Mouse (Mus musculus) c-Kit-negative CD71-positive TER-119-positive erythroid progenitor cells, embryonic 14.5 days (primary cell): ENCODE data around the gene H2al1h.
"Not testable (repeated sequence)": the region's sequence is repeated elsewhere in the genome, so short reads cannot be mapped to it uniquely, and the experiment has no call there.

Experiments used
- DNase-seq: peaks from one replicate; pipeline ENCODE4 v3.0.0-alpha.2; 2013; ENCODE audit warnings: low read depth, low spot score

Gene H2al1h

DNA sequence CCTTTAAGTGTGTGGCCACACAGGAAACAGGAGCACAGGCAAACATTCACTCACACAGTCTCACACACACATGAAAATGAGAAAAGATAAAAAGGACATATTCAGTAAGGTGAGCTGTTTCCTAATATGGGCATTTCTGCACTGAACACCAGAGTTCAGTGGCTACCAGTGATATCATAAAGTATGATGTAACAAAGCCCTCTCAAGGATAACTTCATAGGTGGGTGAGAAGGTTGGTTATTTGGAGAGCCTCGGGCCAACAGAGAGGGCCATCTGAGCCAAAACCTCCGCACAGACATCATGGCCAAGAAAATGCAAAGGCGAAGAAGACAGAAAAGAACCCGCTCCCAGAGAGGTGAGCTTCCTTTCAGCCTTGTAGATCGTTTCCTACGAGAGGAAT is at the start of gene H2al1h:
H2al1h (plus strand) TSS at position 301 of the 400 bp plus-strand sequence.
- DNase-seq: not testable (repeated sequence)

DNA sequence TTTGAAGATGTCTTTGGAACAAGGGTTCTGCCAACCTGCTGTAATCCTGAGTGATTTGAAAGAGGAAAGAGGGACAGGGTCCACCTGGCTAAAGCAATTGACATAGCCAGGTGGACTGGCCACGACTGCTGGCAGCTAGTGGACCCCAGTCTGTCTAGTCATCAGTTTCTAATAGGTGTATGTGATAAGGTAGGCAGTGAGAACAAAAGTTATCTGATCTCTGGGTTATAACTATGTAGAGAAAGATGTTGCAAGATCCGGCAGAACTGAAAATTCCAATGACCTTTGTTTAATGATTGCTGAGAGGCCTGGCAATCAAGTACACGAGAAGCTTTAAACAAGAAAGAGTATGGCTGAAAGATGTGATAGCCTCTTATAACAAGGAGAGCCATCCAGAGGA is 48.1 kb upstream of the H2al1h start:
- no peak for DNase-seq

DNA sequence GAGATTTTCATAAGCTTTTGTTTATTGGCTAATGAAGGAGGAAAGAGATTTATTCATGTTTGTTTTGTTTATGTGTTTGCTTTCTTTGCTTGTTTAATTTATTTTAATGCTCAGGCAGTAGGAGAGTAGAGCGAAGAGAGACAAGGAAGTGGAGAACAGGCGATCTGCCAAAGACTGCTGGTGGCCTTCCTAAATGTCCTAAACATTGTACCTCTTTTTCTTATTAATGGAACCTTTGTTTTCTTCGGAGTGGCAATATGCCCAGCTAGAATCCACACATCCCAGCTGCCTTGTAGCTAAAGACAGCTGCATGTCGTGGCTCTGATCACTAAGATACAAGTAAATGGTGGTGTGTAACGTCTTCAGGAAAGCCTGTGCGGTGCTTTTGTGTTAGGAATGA is 44.2 kb upstream of the H2al1h start:
- no peak for DNase-seq

DNA sequence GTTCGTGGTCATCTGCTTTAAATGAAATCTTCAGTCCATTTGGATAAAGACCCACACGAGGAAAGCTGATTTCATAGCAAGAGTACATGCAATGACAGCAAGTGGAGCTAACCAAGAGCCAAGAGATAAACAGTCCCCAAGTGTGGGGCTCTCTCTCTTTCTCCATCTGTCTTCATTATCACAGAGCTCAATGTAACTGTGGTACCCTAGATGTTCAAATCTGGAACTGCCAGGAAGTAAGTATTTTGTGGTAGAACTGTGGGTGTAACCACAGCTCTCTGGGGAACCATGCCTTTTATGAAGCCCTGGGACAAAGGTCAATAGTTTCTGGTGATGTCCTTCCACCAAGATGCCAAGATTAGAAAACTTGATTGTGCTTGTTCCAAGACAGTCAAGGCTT is 40.6 kb upstream of the H2al1h start:
- no peak for DNase-seq

DNA sequence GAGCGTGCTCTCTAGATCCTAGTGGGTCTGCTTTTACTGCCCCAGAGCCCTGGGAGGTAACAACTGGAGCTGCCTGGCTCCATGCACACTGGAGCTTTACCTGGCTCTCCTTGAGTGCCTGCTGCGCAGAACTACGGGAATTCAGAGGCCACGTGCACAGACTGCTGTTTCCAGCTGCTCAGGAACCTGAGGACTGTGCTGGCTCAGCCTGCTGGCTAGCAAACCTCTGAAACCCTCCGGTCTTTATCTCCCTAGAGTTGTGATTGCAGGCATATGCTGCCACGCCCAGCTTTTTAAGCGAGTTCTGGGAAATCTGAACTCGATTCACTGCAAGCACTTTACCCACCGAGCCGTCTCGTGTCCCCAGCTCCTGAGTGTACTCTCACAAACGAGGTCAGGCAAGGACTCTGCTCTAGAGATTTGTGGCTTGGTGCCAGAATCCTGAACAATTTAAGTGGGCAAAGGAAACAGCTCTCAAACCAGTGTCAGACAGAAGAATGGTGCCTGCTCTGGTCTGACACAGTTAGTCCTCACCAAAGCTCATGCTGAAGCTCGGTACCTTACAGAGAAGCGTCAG is 32.9 kb upstream of the H2al1h start:
- no peak for DNase-seq

DNA sequence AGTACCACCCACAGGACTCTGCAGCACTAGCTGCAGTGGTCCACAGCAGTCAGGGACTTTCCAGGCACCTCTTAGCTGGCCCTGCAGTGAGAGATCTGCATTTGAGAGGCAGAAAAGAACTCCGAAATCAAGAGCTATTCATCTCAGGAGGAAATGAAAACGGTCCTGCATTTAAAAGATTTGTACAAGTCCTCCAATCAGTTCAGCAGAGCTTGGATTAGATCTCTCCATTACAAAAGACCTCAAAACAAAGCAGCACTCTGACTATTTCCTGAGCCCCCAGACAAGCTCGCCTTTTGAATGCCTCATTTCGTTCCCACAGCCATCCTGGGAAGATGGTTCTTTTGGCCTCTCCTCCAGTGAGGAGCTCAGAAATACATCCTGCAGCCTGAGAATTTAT is 32.0 kb upstream of the H2al1h start:
- DNase-seq: no peak

DNA sequence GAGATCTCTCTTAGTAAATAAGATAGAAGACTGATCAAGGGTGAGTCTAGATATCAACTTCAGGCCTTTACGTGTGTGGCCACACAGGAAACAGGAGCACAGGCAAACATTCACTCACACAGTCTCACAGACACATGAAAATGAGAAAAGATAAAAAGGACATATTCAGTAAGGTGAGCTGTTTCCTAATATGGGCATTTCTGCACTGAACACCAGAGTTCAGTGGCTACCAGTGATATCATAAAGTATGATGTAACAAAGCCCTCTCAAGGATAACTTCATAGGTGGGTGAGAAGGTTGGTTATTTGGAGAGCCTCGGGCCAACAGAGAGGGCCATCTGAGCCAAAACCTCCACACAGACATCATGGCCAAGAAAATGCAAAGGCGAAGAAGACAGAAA is 22.3 kb upstream of the H2al1h start, which contains the start of gene H2al1a:
H2al1a (plus strand) TSS at position 301 of the 400 bp plus-strand sequence.
- not testable (repeated sequence) for DNase-seq

DNA sequence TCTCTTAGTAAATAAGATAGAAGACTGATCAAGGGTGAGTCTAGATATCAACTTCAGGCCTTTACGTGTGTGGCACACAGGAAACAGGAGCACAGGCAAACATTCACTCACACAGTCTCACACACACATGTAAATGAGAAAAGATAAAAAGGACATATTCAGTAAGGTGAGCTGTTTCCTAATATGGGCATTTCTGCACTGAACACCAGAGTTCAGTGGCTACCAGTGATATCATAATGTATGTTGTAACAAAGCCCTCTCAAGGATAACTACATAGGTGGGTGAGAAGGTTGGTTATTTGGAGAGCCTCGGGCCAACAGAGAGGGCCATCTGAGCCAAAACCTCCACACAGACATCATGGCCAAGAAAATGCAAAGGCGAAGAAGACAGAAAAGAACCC is 19.2 kb upstream of the H2al1h start, which contains the start of gene H2al1b:
H2al1b (plus strand) TSS at position 301 of the 400 bp plus-strand sequence.
- DNase-seq: not testable (repeated sequence)

DNA sequence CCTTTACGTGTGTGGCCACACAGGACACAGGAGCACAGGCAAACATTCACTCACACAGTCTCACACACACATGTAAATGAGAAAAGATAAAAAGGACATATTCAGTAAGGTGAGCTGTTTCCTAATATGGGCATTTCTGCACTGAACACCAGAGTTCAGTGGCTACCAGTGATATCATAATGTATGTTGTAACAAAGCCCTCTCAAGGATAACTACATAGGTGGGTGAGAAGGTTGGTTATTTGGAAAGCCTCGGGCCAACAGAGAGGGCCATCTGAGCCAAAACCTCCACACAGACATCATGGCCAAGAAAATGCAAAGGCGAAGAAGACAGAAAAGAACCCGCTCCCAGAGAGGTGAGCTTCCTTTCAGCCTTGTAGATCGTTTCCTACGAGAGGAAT is 15.9 kb upstream of the H2al1h start, which contains the start of gene H2al1c:
H2al1c (plus strand) TSS at position 301 of the 400 bp plus-strand sequence.
- DNase-seq: not testable (repeated sequence)

DNA sequence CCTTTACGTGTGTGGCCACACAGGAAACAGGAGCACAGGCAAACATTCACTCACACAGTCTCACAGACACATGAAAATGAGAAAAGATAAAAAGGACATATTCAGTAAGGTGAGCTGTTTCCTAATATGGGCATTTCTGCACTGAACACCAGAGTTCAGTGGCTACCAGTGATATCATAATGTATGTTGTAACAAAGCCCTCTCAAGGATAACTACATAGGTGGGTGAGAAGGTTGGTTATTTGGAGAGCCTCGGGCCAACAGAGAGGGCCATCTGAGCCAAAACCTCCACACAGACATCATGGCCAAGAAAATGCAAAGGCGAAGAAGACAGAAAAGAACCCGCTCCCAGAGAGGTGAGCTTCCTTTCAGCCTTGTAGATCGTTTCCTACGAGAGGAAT is 12.8 kb upstream of the H2al1h start, which contains the start of gene H2al1d:
H2al1d (plus strand) TSS at position 301 of the 400 bp plus-strand sequence.
- DNase-seq: not testable (repeated sequence)

DNA sequence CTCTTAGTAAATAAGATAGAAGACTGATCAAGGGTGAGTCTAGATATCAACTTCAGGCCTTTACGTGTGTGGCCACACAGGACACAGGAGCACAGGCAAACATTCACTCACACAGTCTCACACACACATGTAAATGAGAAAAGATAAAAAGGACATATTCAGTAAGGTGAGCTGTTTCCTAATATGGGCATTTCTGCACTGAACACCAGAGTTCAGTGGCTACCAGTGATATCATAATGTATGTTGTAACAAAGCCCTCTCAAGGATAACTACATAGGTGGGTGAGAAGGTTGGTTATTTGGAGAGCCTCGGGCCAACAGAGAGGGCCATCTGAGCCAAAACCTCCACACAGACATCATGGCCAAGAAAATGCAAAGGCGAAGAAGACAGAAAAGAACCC is 9.7 kb upstream of the H2al1h start, which contains the start of gene H2al1e:
H2al1e (plus strand) TSS at position 301 of the 400 bp plus-strand sequence.
- DNase-seq: not testable (repeated sequence)

DNA sequence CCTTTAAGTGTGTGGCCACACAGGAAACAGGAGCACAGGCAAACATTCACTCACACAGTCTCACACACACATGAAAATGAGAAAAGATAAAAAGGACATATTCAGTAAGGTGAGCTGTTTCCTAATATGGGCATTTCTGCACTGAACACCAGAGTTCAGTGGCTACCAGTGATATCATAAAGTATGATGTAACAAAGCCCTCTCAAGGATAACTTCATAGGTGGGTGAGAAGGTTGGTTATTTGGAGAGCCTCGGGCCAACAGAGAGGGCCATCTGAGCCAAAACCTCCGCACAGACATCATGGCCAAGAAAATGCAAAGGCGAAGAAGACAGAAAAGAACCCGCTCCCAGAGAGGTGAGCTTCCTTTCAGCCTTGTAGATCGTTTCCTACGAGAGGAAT is 6.4 kb upstream of the H2al1h start, which contains the start of gene H2al1f:
H2al1f (plus strand) TSS at position 301 of the 400 bp plus-strand sequence.
- not testable (repeated sequence) for DNase-seq

DNA sequence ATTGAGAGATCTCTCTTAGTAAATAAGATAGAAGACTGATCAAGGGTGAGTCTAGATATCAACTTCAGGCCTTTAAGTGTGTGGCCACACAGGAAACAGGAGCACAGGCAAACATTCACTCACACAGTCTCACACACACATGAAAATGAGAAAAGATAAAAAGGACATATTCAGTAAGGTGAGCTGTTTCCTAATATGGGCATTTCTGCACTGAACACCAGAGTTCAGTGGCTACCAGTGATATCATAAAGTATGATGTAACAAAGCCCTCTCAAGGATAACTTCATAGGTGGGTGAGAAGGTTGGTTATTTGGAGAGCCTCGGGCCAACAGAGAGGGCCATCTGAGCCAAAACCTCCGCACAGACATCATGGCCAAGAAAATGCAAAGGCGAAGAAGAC is 3.3 kb upstream of the H2al1h start, which contains the start of gene H2al1g:
H2al1g (plus strand) TSS at position 301 of the 400 bp plus-strand sequence.
- not testable (repeated sequence) for DNase-seq

DNA sequence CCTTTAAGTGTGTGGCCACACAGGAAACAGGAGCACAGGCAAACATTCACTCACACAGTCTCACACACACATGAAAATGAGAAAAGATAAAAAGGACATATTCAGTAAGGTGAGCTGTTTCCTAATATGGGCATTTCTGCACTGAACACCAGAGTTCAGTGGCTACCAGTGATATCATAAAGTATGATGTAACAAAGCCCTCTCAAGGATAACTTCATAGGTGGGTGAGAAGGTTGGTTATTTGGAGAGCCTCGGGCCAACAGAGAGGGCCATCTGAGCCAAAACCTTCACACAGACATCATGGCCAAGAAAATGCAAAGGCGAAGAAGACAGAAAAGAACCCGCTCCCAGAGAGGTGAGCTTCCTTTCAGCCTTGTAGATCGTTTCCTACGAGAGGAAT is 3.1 kb downstream of the H2al1h start, which contains the start of gene H2al1i:
H2al1i (plus strand) TSS at position 301 of the 400 bp plus-strand sequence.
- DNase-seq: not testable (repeated sequence)

DNA sequence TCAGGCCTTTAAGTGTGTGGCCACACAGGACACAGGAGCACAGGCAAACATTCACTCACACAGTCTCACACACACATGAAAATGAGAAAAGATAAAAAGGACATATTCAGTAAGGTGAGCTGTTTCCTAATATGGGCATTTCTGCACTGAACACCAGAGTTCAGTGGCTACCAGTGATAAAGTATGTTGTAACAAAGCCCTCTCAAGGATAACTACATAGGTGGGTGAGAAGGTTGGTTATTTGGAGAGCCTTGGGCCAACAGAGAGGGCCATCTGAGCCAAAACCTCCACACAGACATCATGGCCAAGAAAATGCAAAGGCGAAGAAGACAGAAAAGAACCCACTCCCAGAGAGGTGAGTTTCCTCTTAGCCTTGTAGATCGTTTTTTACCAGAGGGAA is 6.2 kb downstream of the H2al1h start, which contains the start of gene H2al1j:
H2al1j (plus strand) TSS at position 301 of the 400 bp plus-strand sequence.
- DNase-seq: not testable (repeated sequence)

DNA sequence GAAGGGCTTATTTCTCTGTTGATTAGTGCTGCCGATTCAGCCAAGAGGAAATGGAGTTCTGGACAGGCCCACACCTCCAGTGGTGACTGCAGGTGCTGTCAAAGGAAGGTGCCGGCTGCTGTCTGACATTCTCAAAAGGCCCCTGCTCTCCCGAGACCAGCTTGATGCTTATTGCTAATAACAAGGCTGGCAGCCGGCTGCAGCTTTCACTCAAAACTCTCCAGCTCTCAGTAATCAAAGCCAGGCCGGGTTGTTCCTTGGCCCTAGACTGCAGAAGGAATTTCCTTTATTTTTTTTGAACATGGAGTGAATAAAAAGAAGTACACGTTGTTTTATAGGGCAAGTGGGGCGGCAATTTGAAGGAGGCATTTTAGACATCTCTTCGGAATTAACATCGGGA is 24.5 kb downstream of the H2al1h start:
- no peak for DNase-seq

DNA sequence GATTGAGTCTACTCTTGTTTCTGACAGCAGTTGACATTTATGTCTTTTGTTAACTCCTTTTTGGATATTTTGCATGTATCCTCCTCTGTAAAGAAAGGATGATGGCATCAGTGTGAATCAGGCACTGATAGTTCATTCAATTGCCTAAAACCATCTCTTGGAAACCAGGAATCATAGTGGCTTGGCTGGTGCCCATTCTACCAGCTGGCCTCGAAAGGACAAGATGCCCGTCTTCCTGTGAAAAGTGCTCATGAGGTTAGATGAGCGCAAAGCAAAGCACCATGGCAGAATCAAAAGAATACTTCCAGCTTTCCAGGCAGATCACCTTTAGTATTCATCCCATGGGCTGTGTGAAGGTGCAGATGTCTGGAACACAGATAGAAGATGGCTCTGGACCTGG is 25.5 kb downstream of the H2al1h start:
- no peak for DNase-seq

DNA sequence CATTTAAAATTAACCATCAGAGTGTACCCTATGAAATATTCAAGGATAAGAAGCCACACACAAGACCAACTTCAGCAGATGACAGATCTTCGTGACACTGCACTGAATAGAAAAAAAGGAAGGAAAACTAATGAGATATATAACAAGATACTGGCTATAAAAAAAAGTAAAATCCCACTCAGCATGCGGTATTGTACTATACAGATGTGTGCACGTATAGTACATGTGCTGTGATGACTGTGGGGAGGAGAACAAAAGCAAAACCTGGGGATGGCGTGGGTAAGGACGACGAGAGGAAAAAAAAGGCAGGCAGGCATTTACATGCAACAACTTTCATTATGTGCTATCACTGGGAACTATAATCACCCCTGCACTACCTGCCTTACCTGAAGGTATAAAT is 39.5 kb downstream of the H2al1h start:
- no peak for DNase-seq

DNA sequence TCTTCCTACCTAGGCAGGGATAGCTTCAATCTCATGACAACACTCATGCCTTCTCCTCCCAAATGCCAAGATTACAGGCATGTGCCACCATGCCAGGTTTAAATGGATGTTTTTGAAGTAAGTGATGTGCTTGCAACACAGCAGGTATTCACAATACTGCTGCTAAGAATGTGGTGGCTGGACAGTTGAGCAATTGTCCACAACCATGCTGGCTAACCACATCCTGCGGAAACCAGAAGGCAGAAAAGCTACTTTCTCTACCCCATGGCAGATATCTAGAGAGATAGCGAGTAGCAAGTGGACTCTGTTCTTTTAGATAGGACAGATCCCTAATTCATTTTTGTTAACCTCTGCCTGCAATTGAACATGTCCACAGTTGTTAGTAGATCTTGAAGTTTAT is 40.0 kb downstream of the H2al1h start:
- DNase-seq: no peak

DNA sequence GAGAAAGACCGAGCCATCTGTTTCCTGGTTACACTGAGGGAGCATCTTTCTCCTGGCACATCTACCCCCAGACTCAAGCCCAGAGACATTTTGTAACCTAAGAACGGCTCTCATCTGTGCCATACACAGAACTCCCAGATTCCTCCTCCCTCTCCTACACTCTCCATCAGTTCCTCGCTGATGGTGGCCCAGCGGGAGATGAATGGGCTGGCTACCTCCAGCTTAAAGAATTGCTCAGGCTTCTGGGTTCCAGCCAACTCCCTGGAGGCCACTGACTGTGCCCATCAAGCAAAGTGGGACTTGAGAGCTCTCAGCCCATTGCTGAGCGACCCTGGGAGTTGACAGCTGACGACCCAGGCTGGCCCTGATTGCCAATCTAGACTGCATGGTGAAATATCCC is 42.6 kb downstream of the H2al1h start:
- no peak for DNase-seq

DNA sequence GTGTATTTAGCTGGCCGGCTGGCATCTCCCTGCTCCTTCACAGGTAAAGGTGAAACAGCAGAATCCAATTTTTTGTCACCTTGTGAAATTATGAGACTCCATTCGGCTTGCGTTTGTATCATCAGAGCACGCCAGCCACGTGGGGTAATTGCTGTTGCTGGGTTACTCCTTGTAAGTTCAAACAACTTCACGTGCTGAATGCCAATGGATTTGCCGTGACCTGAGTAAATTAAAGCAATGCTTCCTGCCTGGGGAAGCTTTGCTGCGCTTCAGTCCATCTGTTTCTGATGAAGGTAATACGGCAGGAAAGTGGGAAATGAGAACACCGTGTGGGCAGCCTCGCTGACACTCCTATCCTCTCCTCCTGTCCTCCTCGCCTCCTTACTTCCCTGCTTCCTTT is 43.9 kb downstream of the H2al1h start:
- no peak for DNase-seq
